Mouse (Mus musculus) brain, embryonic 14.5 days (tissue): ENCODE measurements around the gene Synj1.

Source experiments
- CTCF ChIP-seq: fragments of 200-500 bp; IDR thresholded peaks from 2 replicates; pipeline ENCODE4 v1.5.1; 2012; ENCODE audit warnings: inconsistent platforms, mild to moderate bottlenecking, moderate library complexity, borderline replicate concordance; ENCODE audit not compliant: insufficient read depth, insufficient read length; ENCODE audit errors: extremely low read depth
- POLR2A ChIP-seq: fragments of 200-500 bp; IDR thresholded peaks from 2 replicates; pipeline ENCODE4 v1.6.1; 2012; ENCODE audit warnings: mild to moderate bottlenecking, inconsistent platforms, borderline replicate concordance; ENCODE audit not compliant: poor library complexity, insufficient read depth, insufficient read length, severe bottlenecking; ENCODE audit errors: extremely low read depth

DNA sequence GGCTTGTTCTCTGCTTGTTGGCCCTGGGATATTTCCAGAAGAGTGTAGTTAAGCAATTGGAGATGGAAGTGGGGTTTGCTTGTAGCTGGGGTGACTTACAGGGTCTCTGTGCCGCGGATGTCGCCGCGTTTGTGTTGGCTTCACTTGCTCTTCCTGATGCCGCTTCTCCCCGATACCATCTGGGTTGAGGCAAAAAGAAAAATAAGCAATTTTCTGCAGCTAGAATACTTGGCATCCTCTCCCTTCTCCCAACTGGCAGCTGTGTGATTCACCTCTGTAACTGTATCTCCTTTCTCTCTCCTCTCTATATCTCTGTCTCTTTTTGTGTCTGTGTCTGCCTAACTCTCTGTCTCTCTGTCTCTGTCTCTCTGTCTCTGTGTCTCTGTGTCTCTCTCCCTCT, 118.1 kb downstream of the Synj1 start:
- TF ChIP-seq CTCF (no peak), POLR2A (no peak)
